Mouse (Mus musculus) heart, embryonic 16.5 days (tissue): ENCODE measurements at regions not wholly inside any gene's neighbourhood (a gene's known extent, or its start where the extent isn't known, plus 50 kb on each side); places are given as distances from the start of the nearest gene placed in this dataset.

ENCODE experiments used
- ATAC-seq: fragments of 200-750 bp; cut with Nextera tagmentation; replicated peaks from 2 replicates; pipeline ENCODE4 v1.8.0; 2017; ENCODE audit warnings: moderate number of reproducible peaks; ENCODE audit not compliant: insufficient read depth, low FRiP score; ENCODE audit errors: extremely low read depth
- H3K27ac ChIP-seq: fragments of 300-500 bp; sonication (generic); 2 replicates; pipeline ENCODE4 v1.5.1; 2014; ENCODE audit warnings: mild to moderate bottlenecking, low read length, control low read depth, moderate library complexity
- H3K27me3 ChIP-seq: fragments of 300-500 bp; sonication (generic); 2 replicates; pipeline ENCODE4 v1.6.1; 2014; ENCODE audit warnings: low read length, mixed read lengths; ENCODE audit not compliant: control insufficient read depth, insufficient read depth
- H3K36me3 ChIP-seq: fragments of 300-500 bp; sonication (generic); 2 replicates; pipeline ENCODE4 v1.6.1; 2014; ENCODE audit not compliant: control insufficient read depth, insufficient read depth
- H3K4me1 ChIP-seq: fragments of 300-500 bp; sonication (generic); 2 replicates; pipeline ENCODE4 v1.6.1; 2014; ENCODE audit warnings: low read length, mixed read lengths; ENCODE audit not compliant: control insufficient read depth, insufficient read depth
- H3K4me2 ChIP-seq: fragments of 300-500 bp; sonication (generic); 2 replicates; pipeline ENCODE4 v1.6.1; 2014; ENCODE audit warnings: low read depth, mild to moderate bottlenecking, control low read depth, low read length
- H3K4me3 ChIP-seq: fragments of 300-500 bp; sonication (generic); 2 replicates; pipeline ENCODE4 v1.5.1; 2014; ENCODE audit warnings: mild to moderate bottlenecking, control low read depth, low read length
- H3K9ac ChIP-seq: fragments of 300-500 bp; sonication (generic); 2 replicates; pipeline ENCODE4 v1.6.1; 2014; ENCODE audit warnings: low read length, control low read depth
- H3K9me3 ChIP-seq: fragments of 300-500 bp; sonication (generic); replicated peaks from 2 replicates; pipeline ENCODE4 v1.6.1; 2016; ENCODE audit warnings: low read length; ENCODE audit not compliant: control insufficient read depth
- WGBS: fragments of 180-500 bp; shearing (Covaris S2); extraction: QIAGEN DNeasy Blood & Tissue Kit; methylation state at CpG from one replicate; pipeline ENCODE4 v1.1.7; 2014; 5-methylcytosine and 5-hydroxymethylcytosine counted together

DNA sequence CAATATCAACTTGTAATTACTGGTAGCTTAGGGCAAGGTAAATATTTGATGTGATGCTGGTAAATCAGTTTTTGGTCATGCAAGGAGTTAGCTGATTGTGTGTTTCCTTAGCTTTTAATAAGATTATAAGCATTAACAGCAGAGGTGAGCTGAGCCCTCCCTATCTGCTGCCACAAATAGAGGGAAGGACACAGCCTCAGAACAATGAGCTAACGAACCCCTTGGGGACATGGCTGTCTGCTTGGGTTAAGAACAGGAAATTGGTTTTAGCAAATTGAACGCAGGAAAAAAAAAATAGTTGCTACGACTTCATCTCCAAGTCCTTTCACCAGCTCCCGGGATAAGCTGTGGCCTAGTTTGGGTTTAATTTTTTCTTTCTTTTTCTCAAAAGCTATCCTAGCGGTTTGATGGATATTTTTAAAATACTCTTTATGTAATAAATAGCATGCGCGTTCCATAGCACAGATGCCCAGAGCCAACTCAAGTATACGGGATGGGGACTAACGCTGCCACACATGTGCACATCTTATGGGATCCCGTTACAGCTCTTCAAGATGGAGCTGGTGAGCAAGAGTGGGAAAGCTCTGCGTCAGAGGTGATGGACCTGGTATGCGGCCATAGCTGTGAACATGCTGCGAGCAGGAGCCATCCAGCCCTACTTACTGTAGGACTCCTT lies 236.6 kb downstream of the Atp23 start:
- no peaks in the 10 kb centered on the region for H3K27me3 ChIP-seq
- H3K9ac ChIP-seq: no peak overlapping the region
- no peak overlapping the region for H3K4me2 ChIP-seq
- no peak overlapping the region for H3K4me3 ChIP-seq
- H3K27ac ChIP-seq: no peak overlapping the region
- H3K4me1 ChIP-seq: no peaks in the 10 kb centered on the region
- no peaks in the 10 kb centered on the region for H3K36me3 ChIP-seq
- WGBS: 84% methylated on average over 13 of the region's 13 CpGs
- ATAC-seq: no peak
- H3K9me3 ChIP-seq: 0 out of 2 replicates have a peak, but pooled peaks cover 5% of the 10 kb centered on the region

DNA sequence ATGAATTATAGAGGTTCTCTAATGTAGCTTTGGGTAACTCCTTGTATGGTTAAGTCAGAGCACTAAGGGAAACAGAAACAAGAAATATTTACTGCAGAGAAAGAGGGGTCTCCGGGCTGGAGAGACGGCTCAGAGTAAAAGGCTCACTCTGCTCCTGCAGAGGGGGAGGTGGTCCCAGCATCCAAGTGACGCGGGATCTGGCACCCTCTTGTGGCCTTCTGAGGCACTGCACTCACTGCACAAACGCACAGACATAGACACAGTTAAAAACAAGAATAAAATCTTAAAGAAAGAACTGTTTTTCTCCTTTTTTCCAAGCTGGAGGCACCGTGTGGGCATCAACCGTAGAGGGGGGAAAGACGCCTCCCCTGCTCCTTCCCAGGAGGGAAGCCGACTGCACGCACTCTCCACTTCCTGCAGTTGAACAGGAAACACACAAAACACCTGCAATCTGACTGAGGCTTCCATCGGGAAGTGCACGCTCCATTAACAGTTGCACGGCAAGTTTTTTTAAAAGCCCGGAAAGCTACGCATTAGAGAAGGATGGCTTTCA lies 237.6 kb downstream of the Atp23 start:
- Histone ChIP-seq H3K9me3 (0 out of 2 replicates have a peak, but pooled peaks cover 5% of the 10 kb centered on the region), H3K4me1 (no peaks in the 10 kb centered on the region), H3K27me3 (no peaks in the 10 kb centered on the region), H3K9ac (no peak overlapping the region), H3K36me3 (no peaks in the 10 kb centered on the region), H3K4me2 (no peak overlapping the region), H3K4me3 (no peak overlapping the region), H3K27ac (no peak overlapping the region)
- no peak for ATAC-seq
- 78% methylated on average over 15 of the region's 15 CpGs for WGBS

DNA sequence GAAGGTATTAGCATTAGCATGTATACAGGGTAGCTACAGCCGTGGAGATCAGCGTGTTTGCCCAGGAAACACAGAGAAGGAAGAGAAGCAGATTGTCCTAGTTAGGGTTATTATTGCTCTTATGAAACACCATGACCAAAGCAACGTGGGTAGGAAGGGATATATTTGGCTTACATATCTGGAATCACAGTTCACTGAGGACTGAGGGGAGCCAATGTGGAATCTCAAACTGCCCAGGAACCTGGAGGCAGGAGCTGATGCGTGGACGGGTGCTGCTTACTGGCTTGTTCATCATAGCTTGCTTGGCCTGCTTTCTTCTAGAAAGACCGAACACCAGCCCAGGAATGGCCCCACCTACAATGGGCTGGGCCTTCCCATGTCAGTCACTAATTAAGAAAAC lies 238.4 kb downstream of the Atp23 start:
- 85% methylated on average over 6 of the region's 6 CpGs for WGBS
- Histone ChIP-seq H3K9me3 (0 out of 2 replicates have a peak, but pooled peaks cover 5% of the 10 kb centered on the region), H3K9ac (no peak overlapping the region), H3K27ac (no peak overlapping the region), H3K4me1 (no peaks in the 10 kb centered on the region), H3K36me3 (no peaks in the 10 kb centered on the region), H3K4me2 (no peak overlapping the region), H3K27me3 (no peaks in the 10 kb centered on the region), H3K4me3 (no peak overlapping the region)
- no peak for ATAC-seq

DNA sequence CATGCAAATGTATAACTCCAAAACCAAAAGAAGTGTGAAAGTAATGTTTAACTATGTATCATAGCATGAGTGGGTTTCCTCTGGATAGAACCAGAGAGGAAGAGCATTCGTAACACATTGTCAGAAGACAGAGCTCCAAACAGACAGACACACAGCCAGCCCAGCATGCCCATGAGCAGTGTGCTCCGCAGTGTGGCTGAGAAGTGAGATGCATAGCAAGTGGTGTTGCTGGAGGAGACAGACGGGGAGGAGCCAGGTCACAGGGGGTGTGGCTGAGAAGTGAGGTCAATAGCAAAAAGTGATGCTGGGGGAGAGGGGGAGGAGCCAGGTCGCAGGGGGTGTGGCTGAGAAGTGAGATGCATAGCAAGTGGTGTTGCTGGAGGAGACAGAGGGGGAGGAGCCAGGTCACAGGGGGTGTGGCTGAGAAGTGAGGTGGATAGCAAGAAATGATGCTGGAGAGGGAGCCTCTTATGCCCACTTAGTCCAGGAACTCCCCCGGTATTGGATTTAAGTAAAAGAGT lies 240.0 kb downstream of the Atp23 start:
- Histone ChIP-seq H3K27ac (no peak overlapping the region), H3K36me3 (no peaks in the 10 kb centered on the region), H3K9me3 (0 out of 2 replicates have a peak, but pooled peaks cover 5% of the 10 kb centered on the region), H3K4me1 (no peaks in the 10 kb centered on the region), H3K27me3 (no peaks in the 10 kb centered on the region), H3K9ac (no peak overlapping the region), H3K4me2 (no peak overlapping the region), H3K4me3 (no peak overlapping the region)
- ATAC-seq: no peak
- 53% methylated on average over 5 of the region's 5 CpGs for WGBS

DNA sequence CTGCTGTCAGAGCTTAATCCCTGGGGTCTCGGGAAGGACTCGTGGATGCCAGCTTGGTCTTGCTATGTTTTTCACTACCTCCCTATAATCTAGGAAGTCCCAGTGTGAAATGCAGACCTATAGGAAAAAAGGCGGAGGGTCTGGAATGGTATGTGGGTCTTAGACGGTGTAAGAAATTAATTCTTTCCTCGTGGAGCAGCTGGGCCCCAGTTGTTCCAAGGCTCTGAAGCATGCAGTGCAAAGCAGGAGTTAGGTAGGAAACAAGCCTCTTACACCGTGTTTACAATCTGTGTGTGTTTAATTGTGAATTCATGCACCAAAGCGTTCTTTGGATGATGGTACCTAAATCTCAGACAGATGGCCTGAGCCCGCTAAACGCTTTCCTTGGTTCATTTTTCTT lies 241.1 kb downstream of the Atp23 start:
- 79% methylated on average over 9 of the region's 9 CpGs for WGBS
- no peak for ATAC-seq
- Histone ChIP-seq H3K27ac (no peak overlapping the region), H3K36me3 (no peaks in the 10 kb centered on the region), H3K27me3 (no peaks in the 10 kb centered on the region), H3K4me3 (no peak overlapping the region), H3K4me1 (no peaks in the 10 kb centered on the region), H3K4me2 (no peak overlapping the region), H3K9ac (no peak overlapping the region), H3K9me3 (0 out of 2 replicates have a peak, but pooled peaks cover 5% of the 10 kb centered on the region)

DNA sequence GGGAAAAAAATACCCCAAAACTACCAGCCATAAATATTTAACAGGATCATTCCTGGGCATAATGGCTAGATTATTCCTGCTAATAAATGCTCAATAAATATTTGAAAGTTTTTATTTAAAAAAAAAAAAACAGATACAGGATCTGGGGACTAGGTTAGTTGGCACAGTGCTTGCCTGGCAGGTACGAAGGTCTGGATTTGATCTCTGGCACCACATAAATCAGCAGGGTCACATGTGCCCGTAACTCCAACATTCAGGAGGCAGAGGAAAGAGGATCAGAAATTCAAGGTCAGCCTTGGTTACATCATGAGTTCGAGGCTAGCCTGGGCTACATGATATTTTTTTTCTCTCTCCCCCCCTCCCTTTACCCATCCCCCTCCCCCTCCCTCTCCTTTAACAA lies 248.5 kb downstream of the Atp23 start:
- Histone ChIP-seq H3K4me3 (no peak overlapping the region), H3K36me3 (no peaks in the 10 kb centered on the region), H3K27me3 (no peaks in the 10 kb centered on the region), H3K4me2 (no peak overlapping the region), H3K27ac (no peak overlapping the region), H3K9me3 (no peaks in the 10 kb centered on the region), H3K4me1 (no peaks in the 10 kb centered on the region), H3K9ac (no peak overlapping the region)
- 79% methylated on average over 3 of the region's 3 CpGs for WGBS
- no peak for ATAC-seq

DNA sequence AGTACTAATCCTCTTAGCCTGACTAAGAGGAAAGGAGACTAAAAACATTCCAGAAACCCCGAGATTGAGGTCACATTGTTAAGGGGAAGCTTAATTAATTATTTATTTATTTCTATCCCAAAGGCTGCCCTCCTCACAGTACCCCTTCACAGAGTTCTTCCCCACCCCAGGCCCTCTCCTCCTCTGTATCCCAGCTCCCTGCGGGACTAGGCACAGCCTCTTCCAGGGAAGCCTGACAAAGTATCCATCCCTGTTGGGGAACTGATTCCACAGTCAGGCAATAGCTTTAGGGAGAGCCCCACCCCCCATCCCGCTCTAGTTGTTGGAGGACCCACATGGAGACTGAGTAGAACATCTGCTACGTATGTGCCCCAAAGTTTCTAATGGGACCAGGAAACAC lies 254.6 kb downstream of the Atp23 start:
- 48% methylated on average over 4 of the region's 4 CpGs for WGBS
- Histone ChIP-seq H3K27me3 (no peaks in the 10 kb centered on the region), H3K27ac (no peak overlapping the region), H3K4me2 (no peak overlapping the region), H3K4me1 (no peaks in the 10 kb centered on the region), H3K4me3 (no peak overlapping the region), H3K9ac (no peak overlapping the region), H3K36me3 (no peaks in the 10 kb centered on the region), H3K9me3 (no peaks in the 10 kb centered on the region)
- no peak for ATAC-seq

DNA sequence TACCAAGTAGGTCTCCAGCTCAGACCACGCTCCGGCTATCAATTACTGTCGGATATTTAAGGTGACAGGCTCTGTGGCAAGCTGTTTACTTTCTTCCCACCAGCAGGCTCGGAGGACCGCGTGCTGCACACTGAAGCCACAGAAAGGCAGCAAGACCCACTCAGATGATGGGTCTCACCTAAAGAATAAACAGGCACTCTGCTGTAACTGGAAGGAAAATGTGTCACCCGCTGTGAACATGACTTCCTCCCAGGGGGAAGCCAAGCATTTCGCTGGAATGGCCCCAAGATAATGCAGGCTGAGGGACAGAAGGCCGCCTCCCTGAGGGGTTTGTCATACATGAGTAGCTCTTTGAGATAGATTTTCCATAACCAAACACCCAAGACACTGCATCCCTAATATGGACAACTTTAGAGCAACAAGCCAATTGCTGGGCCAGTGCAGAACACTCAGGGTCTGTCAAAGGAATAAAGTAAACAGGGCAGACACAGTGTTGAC lies 259.3 kb downstream of the Atp23 start:
- Histone ChIP-seq H3K4me3 (no peak overlapping the region), H3K9ac (no peak overlapping the region), H3K36me3 (no peaks in the 10 kb centered on the region), H3K27ac (no peak overlapping the region), H3K9me3 (no peaks in the 10 kb centered on the region), H3K4me1 (no peaks in the 10 kb centered on the region), H3K27me3 (no peaks in the 10 kb centered on the region), H3K4me2 (no peak overlapping the region)
- ATAC-seq: no peak
- WGBS: 11% methylated on average over 9 of the region's 9 CpGs

DNA sequence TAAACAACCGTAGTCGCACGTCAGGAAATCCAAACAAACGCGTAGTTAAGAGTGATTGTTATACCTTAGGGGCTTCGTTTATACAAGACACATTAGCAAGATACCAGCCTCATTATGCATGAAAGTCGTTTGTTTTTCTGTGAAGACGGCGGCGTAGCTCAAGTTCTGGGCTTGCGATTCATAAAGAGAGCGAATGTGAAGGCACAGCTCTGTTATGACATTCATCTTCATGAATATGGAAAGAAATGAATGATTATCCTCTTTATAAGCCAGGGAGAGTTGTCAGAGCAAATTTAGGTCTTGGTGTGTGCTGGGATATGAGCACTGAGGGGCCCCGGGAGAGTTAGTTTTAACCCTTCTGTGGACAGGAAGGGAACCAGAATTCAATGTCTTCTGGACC lies 266.4 kb downstream of the Atp23 start:
- Histone ChIP-seq H3K4me1 (no peaks in the 10 kb centered on the region), H3K9ac (no peak overlapping the region), H3K4me3 (no peak overlapping the region), H3K36me3 (no peaks in the 10 kb centered on the region), H3K4me2 (no peak overlapping the region), H3K9me3 (no peaks in the 10 kb centered on the region), H3K27me3 (no peaks in the 10 kb centered on the region), H3K27ac (no peak overlapping the region)
- no peak for ATAC-seq
- 48% methylated on average over 13 of the region's 13 CpGs for WGBS
